Mouse (Mus musculus) liver, adult 2 months (tissue): ENCODE measurements around the gene Cfap57.

Experiments used
- CTCF ChIP-seq: fragments of 200-500 bp; IDR thresholded peaks from 2 replicates; pipeline ENCODE4 v1.5.1; 2011; ENCODE audit warnings: low read depth, low read length, control low read depth
- POLR2A ChIP-seq: fragments of 200-500 bp; IDR thresholded peaks from 2 replicates; pipeline ENCODE4 v1.6.1; 2011; ENCODE audit warnings: low read length, control low read depth; ENCODE audit not compliant: insufficient read depth; ENCODE audit errors: extremely low read depth

- TF ChIP-seq CTCF: no peak
- no peak for TF ChIP-seq POLR2A
Observed at GRCm38 (mm10) chr4:118542510-118543157, 77.9 kb downstream of the Cfap57 start.
